ENCODE assay signal across 15 mouse cellular contexts in the genomic region with DNA sequence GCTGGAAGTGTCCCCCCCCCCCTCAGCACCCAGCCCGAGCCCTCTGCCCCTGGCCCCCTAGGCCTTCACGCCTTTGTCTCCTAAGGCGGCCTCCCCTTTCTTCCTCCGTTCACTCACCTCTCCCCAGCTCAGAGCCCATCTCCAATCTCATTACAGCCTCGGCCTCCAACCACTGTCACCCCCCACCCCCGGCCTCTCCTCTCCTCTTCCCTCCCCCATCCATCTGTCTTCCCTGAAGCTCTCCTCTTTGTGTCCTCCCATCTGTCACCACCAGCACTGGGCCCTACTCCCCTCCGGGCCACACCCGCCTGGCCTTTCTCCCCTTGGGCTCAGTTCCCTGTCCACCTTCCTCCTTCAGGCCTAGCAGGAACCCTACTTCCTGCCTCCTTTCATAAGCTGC. TPM values are rescaled to one million over a fixed set of nuclear protein-coding genes. Genes with fewer than 3 reads are reported as not detected.
DNase-seq lines count a peak whose midpoint lies in the region; ATAC-seq and TF ChIP-seq lines count a peak whose summit lies in the region.
"Had no signal": no experiment of that assay in that cellular context is flagged by ENCODE, and none has a peak within 500 bp of the region (broad histone marks: within the 10 kb centered on the region; RNA-seq: fewer than 3 reads in every experiment).

No protein-coding gene starts in this region.

- no peaks in the 10 kb centered on the region; the same call in 1 of the 2 replicates for H3K36me3 ChIP-seq in hindbrain, embryonic 11.5 days (ENCODE audit: control insufficient read depth, insufficient read depth, low read length)
- H3K36me3 ChIP-seq in midbrain, embryonic 14.5 days (ENCODE audit: control insufficient read depth, insufficient read depth, low read length) = peaks cover 23% of the 10 kb centered on the region

- no peak overlapping the region for H3K4me2 ChIP-seq in hindbrain, embryonic 11.5 days (replicated peaks; ENCODE audit: low read depth, low read length)
- no peak overlapping the region for H3K4me2 ChIP-seq in midbrain, embryonic 14.5 days (ENCODE audit: low read length)

- intact Hi-C loops in gastrocnemius, postnatal 14 days (cut with DNase I; ENCODE audit: low total_unique reads) = no loop called here

- ATAC-seq in hindbrain, embryonic 11.5 days (ENCODE audit: low FRiP score) = peak; percentile 59
- ATAC-seq in midbrain, embryonic 14.5 days (ENCODE audit: low FRiP score, low TSS enrichment) = peak; percentile 38; the same call in 1 of the 2 replicates
- ATAC-seq: intestine, postnatal 0 days had no signal

- peak; percentile 83 to 90 for DNase-seq in cerebellum, postnatal 10 days
- no peak for DNase-seq in cerebellum, postnatal 36 days
- DNase-seq in brain, embryonic 14.5 days (ENCODE audit: low read depth) = peak; percentile 79
- DNase-seq in hindbrain, embryonic 11.5 days (ENCODE audit: low spot score) = peak; percentile 67
- DNase-seq in midbrain, embryonic 14.5 days = no peak
- no peak for DNase-seq in ovary, adult 18-20 months (ENCODE audit: low spot score)
- no peak for DNase-seq in gastrocnemius, postnatal 14 days
- DNase-seq in urinary bladder, postnatal 25 days (ENCODE audit: low spot score) = no peak
- DNase-seq: adrenal gland, postnatal 25 days; cerebellum, adult 18-20 months; gastrocnemius, postnatal 36 days had no signal

- 9% methylated on average over 8 of the region's 8 CpGs for WGBS in hindbrain, embryonic 11.5 days
- 18% methylated on average over 8 of the region's 8 CpGs for WGBS in midbrain, embryonic 14.5 days

- H3K27ac ChIP-seq in hindbrain, embryonic 11.5 days (ENCODE audit: low read depth, low read length) = peak overlapping the region; percentile 82
- H3K27ac ChIP-seq in midbrain, embryonic 14.5 days (replicated peaks; ENCODE audit: low read depth, low read length) = peak overlapping the region; percentile 77

- H3K4me1 ChIP-seq in hindbrain, embryonic 11.5 days (replicated peaks; ENCODE audit: control insufficient read depth, insufficient read depth, low read length) = peaks cover 13% of the 10 kb centered on the region
- peaks cover 36% of the 10 kb centered on the region; the same call in 1 of the 2 replicates for H3K4me1 ChIP-seq in midbrain, embryonic 14.5 days (ENCODE audit: control insufficient read depth, insufficient read depth, low read length)

- no peak for TF ChIP-seq POLR2A in brain, embryonic 14.5 days (IDR thresholded peaks at IDR 0.05; ENCODE audit: borderline replicate concordance, extremely low read depth, insufficient read depth, insufficient read length, poor library complexity, severe bottlenecking)

- TF ChIP-seq CTCF in brain, embryonic 14.5 days (IDR thresholded peaks at IDR 0.05; ENCODE audit: borderline replicate concordance, extremely low read depth, insufficient read depth, insufficient read length) = no peak

- no peak overlapping the region for H3K4me3 ChIP-seq in hindbrain, embryonic 11.5 days (ENCODE audit: low read depth, low read length)
- no peak overlapping the region for H3K4me3 ChIP-seq in midbrain, embryonic 14.5 days (replicated peaks; ENCODE audit: low read depth, low read length)

- H3K27me3 ChIP-seq in hindbrain, embryonic 11.5 days (ENCODE audit: control insufficient read depth, insufficient read depth, low read length) = no peaks in the 10 kb centered on the region
- no peaks in the 10 kb centered on the region for H3K27me3 ChIP-seq in midbrain, embryonic 14.5 days (ENCODE audit: control insufficient read depth, insufficient read depth, low read length)

- no peaks in the 10 kb centered on the region for H3K9me3 ChIP-seq in hindbrain, embryonic 11.5 days (ENCODE audit: control insufficient read depth, low read length)
- H3K9me3 ChIP-seq in midbrain, embryonic 14.5 days (ENCODE audit: control insufficient read depth, low read length) = no peaks in the 10 kb centered on the region

- no peak overlapping the region for H3K9ac ChIP-seq in hindbrain, embryonic 11.5 days (ENCODE audit: low read depth, low read length)
- no peak overlapping the region for H3K9ac ChIP-seq in midbrain, embryonic 14.5 days (replicated peaks; ENCODE audit: low read length)

RNA-seq across cellular contexts. Expression of gene Nhlh1, which starts 3.8 kb away (rescaled TPM):
- 14.8 and 19.3 TPM in 2 replicates for polyA plus RNA-seq in brain, embryonic 14.5 days (2012; rRNA removed)
- 20.5 and 22.3 TPM in 2 replicates for polyA plus RNA-seq in hindbrain, embryonic 11.5 days (2014; fragmentation: Nextera tagmentation; extraction: Ambion mirVana)
- 3.6 and 5.5 TPM in 2 replicates for polyA plus RNA-seq in midbrain, embryonic 14.5 days (2014; fragmentation: Nextera tagmentation; extraction: Ambion mirVana)
- total RNA-seq in gastrocnemius, postnatal 14 days (2021) = not detected
- total RNA-seq: adrenal gland, postnatal 25 days; gastrocnemius, postnatal 36 days had no signal
- polyA plus RNA-seq: heart, embryonic 16.5 days; intestine, postnatal 0 days; limb, embryonic 11.5 days; liver, embryonic 16.5 days had no signal

RNA-seq across cellular contexts. Expression of gene Copa, which starts 21.1 kb away (rescaled TPM):
- polyA plus RNA-seq in brain, embryonic 14.5 days (2012; rRNA removed) = 79.5 and 135 TPM in 2 replicates
- 154 and 191 TPM in 2 replicates for polyA plus RNA-seq in hindbrain, embryonic 11.5 days (2014; fragmentation: Nextera tagmentation; extraction: Ambion mirVana)
- polyA plus RNA-seq in midbrain, embryonic 14.5 days (2014; fragmentation: Nextera tagmentation; extraction: Ambion mirVana) = 96.5 and 188 TPM in 2 replicates
- 10 to 100 TPM; 80.8 to 80.9 TPM for total RNA-seq in gastrocnemius, postnatal 14 days (2021)

RNA-seq across cellular contexts. Expression of gene Ncstn, which starts 21.4 kb away (rescaled TPM):
- polyA plus RNA-seq in brain, embryonic 14.5 days (2012; rRNA removed) = 136 and 139 TPM in 2 replicates
- 120 and 121 TPM in 2 replicates for polyA plus RNA-seq in hindbrain, embryonic 11.5 days (2014; fragmentation: Nextera tagmentation; extraction: Ambion mirVana)
- polyA plus RNA-seq in midbrain, embryonic 14.5 days (2014; fragmentation: Nextera tagmentation; extraction: Ambion mirVana) = 97.7 and 117 TPM in 2 replicates
- 10 to 100 TPM; 33.6 to 34.5 TPM for total RNA-seq in gastrocnemius, postnatal 14 days (2021)

RNA-seq across cellular contexts. Expression of gene Vangl2, which starts 33.0 kb away (rescaled TPM):
- polyA plus RNA-seq in brain, embryonic 14.5 days (2012; rRNA removed) = 61.5 and 87.3 TPM in 2 replicates
- 60.3 and 61.6 TPM in 2 replicates for polyA plus RNA-seq in hindbrain, embryonic 11.5 days (2014; fragmentation: Nextera tagmentation; extraction: Ambion mirVana)
- polyA plus RNA-seq in midbrain, embryonic 14.5 days (2014; fragmentation: Nextera tagmentation; extraction: Ambion mirVana) = 52.7 and 57.3 TPM in 2 replicates
- total RNA-seq in gastrocnemius, postnatal 14 days (2021) = 1 to 10 TPM; 1.9 to 2.6 TPM

Comparison
In these comparisons a context has a peak if more than half of its experiments do, and no peak if none do; other contexts are left out.
1. DNase-seq: peak in cerebellum, postnatal 10 days (2 of 2), brain, embryonic 14.5 days (single experiment) and hindbrain, embryonic 11.5 days (single experiment); none in cerebellum, postnatal 36 days (0 of 2), midbrain, embryonic 14.5 days (single experiment), ovary, adult 18-20 months (single experiment), gastrocnemius, postnatal 14 days (single experiment) and urinary bladder, postnatal 25 days (single experiment).